Mouse (Mus musculus) yolk sac, embryonic 10.5 days (tissue): Measurements from ENCODE around the gene Krtap4-13.
"Not testable (repeated sequence)": the region's sequence is repeated elsewhere in the genome, so short reads cannot be mapped to it uniquely, and the experiment has no call there.

Experiments used
- DNase-seq: peaks from one replicate; pipeline ENCODE4 v3.0.0-alpha.2; 2017; ENCODE audit warnings: low spot score

Krtap4-13 gene

GRCm38 (mm10) chr11:99809792-99810191 lies at the start of gene Krtap4-13:
Krtap4-13 (minus strand) TSS chr11:99809892.
- not testable (repeated sequence) for DNase-seq

- DNase-seq = no peak
These were observed 49.1 kb upstream of the Krtap4-13 start for GRCm38 (mm10) chr11:99858761-99859160.

- no peak for DNase-seq
These were observed 47.9 kb upstream of the Krtap4-13 start, which contains the start of gene Gm11568 for GRCm38 (mm10) chr11:99857617-99858016. Gm11568 (plus strand) TSS chr11:99857917.

GRCm38 (mm10) chr11:99854121-99854520 lies 44.4 kb upstream of the Krtap4-13 start:
- no peak for DNase-seq

GRCm38 (mm10) chr11:99851508-99851907 lies 41.8 kb upstream of the Krtap4-13 start, which contains the start of gene Krtap4-16:
Krtap4-16 (minus strand) TSS chr11:99851608.
- no peak for DNase-seq

GRCm38 (mm10) chr11:99846746-99847145 lies 37.1 kb upstream of the Krtap4-13 start:
- DNase-seq = no peak

GRCm38 (mm10) chr11:99842185-99842584 lies 32.5 kb upstream of the Krtap4-13 start:
- DNase-seq = no peak

- no peak for DNase-seq
These were observed 28.3 kb upstream of the Krtap4-13 start, which contains the start of gene 2300003K06Rik for GRCm38 (mm10) chr11:99837966-99838365. 2300003K06Rik (minus strand) TSS chr11:99838066.

GRCm38 (mm10) chr11:99815566-99815965 lies 5.9 kb upstream of the Krtap4-13 start, which contains the start of gene Gm11564:
Gm11564 (minus strand) TSS chr11:99815666.
- not testable (repeated sequence) for DNase-seq

GRCm38 (mm10) chr11:99804346-99804745 lies 5.3 kb downstream of the Krtap4-13 start, which contains the start of gene Gm11554:
Gm11554 (minus strand) TSS chr11:99804446.
- DNase-seq = not testable (repeated sequence)

GRCm38 (mm10) chr11:99798832-99799231 lies 10.9 kb downstream of the Krtap4-13 start, which contains the start of gene Gm11569:
Gm11569 (minus strand) TSS chr11:99798932.
- not testable (repeated sequence) for DNase-seq

GRCm38 (mm10) chr11:99793367-99793766 lies 16.3 kb downstream of the Krtap4-13 start, which contains the start of gene Gm11596:
Gm11596 (minus strand) TSS chr11:99793467.
- DNase-seq = no peak

- not testable (repeated sequence) for DNase-seq
These were observed 24.8 kb downstream of the Krtap4-13 start, which contains the start of gene Krtap4-9 for GRCm38 (mm10) chr11:99784900-99785299. Krtap4-9 (plus strand) TSS chr11:99785200.

- no peak for DNase-seq
These were observed 29.1 kb downstream of the Krtap4-13 start, which contains the start of gene Krtap4-8 for GRCm38 (mm10) chr11:99780604-99781003. Krtap4-8 (minus strand) TSS chr11:99780704.

- DNase-seq = peak; percentile 48
These were observed 31.3 kb downstream of the Krtap4-13 start for GRCm38 (mm10) chr11:99778401-99778800.

GRCm38 (mm10) chr11:99772813-99773212 lies 36.9 kb downstream of the Krtap4-13 start, which contains the start of gene Gm11595:
Gm11595 (minus strand) TSS chr11:99772913.
- DNase-seq = not testable (repeated sequence)

GRCm38 (mm10) chr11:99768410-99768809 lies 41.3 kb downstream of the Krtap4-13 start:
- no peak for DNase-seq
